10 mouse cellular contexts compared by ENCODE assay signal in genomic region chr7:81371811-81372210, GRCm38 (mm10). TPM values are rescaled to one million over a fixed set of nuclear protein-coding genes. Genes with fewer than 3 reads are reported as not detected.
DNase-seq lines count a peak whose midpoint lies in the region; ATAC-seq lines count a peak whose summit lies in the region.
"Had no signal": no experiment of that assay in that cellular context is flagged by ENCODE, and none has a peak within 500 bp of the region (broad histone marks: within the 10 kb centered on the region; RNA-seq: fewer than 3 reads in every experiment).

No protein-coding gene starts in this region.

- H3K4me3 ChIP-seq in embryonic facial prominence, embryonic 15.5 days (replicated peaks) = no peak overlapping the region
- H3K4me3 ChIP-seq in hindbrain, embryonic 15.5 days = peak overlapping the region; percentile 33
- H3K4me3 ChIP-seq in neural tube, embryonic 12.5 days = no peak overlapping the region
- H3K4me3 ChIP-seq: erythroblast, embryonic 14.5 days; kidney, embryonic 15.5 days had no signal

- no peaks in the 10 kb centered on the region for H3K9me3 ChIP-seq in embryonic facial prominence, embryonic 15.5 days (replicated peaks)
- no peaks in the 10 kb centered on the region for H3K9me3 ChIP-seq in hindbrain, embryonic 15.5 days
- no peaks in the 10 kb centered on the region for H3K9me3 ChIP-seq in neural tube, embryonic 12.5 days
- H3K9me3 ChIP-seq: kidney, embryonic 15.5 days had no signal

- H3K4me2 ChIP-seq in embryonic facial prominence, embryonic 15.5 days (replicated peaks) = peak overlapping the region; percentile 33; the same call in 1 of the 2 replicates
- H3K4me2 ChIP-seq in hindbrain, embryonic 15.5 days = peak overlapping the region; percentile 56
- peak overlapping the region; percentile 53 for H3K4me2 ChIP-seq in neural tube, embryonic 12.5 days (replicated peaks)

- WGBS in embryonic facial prominence, embryonic 15.5 days = 15% methylated on average over 5 of the region's 5 CpGs
- 21% methylated on average over 5 of the region's 5 CpGs for WGBS in hindbrain, embryonic 15.5 days
- WGBS in neural tube, embryonic 12.5 days = 17% methylated on average over 5 of the region's 5 CpGs

- H3K9ac ChIP-seq in embryonic facial prominence, embryonic 15.5 days = no peak overlapping the region
- H3K9ac ChIP-seq in hindbrain, embryonic 15.5 days = 0 out of 2 replicates have a peak overlapping the region, but pooled peaks have one; percentile 23
- no peak overlapping the region for H3K9ac ChIP-seq in neural tube, embryonic 12.5 days
- H3K9ac ChIP-seq: kidney, embryonic 15.5 days had no signal

- H3K4me1 ChIP-seq in embryonic facial prominence, embryonic 15.5 days = no peaks in the 10 kb centered on the region
- H3K4me1 ChIP-seq in hindbrain, embryonic 15.5 days (replicated peaks) = peaks cover 15% of the 10 kb centered on the region
- H3K4me1 ChIP-seq in neural tube, embryonic 12.5 days = peaks cover 9% of the 10 kb centered on the region; the same call in 1 of the 2 replicates
- H3K4me1 ChIP-seq: kidney, embryonic 15.5 days had no signal

- ATAC-seq in embryonic facial prominence, embryonic 15.5 days (ENCODE audit: insufficient number of reproducible peaks, low FRiP score, low TSS enrichment, low read depth) = no peak
- ATAC-seq in hindbrain, embryonic 15.5 days (ENCODE audit: low FRiP score, low read depth) = peak; percentile 72
- peak; percentile 78 for ATAC-seq in neural tube, embryonic 12.5 days (ENCODE audit: low FRiP score, low read depth)

- H3K27ac ChIP-seq in embryonic facial prominence, embryonic 15.5 days (replicated peaks) = no peak overlapping the region
- peak overlapping the region; percentile 51; the same call in 1 of the 2 replicates for H3K27ac ChIP-seq in hindbrain, embryonic 15.5 days (replicated peaks)
- no peak overlapping the region for H3K27ac ChIP-seq in neural tube, embryonic 12.5 days
- H3K27ac ChIP-seq: kidney, embryonic 15.5 days had no signal

- peaks cover 7% of the 10 kb centered on the region; the same call in 1 of the 2 replicates for H3K27me3 ChIP-seq in embryonic facial prominence, embryonic 15.5 days
- no peaks in the 10 kb centered on the region for H3K27me3 ChIP-seq in hindbrain, embryonic 15.5 days
- no peaks in the 10 kb centered on the region for H3K27me3 ChIP-seq in neural tube, embryonic 12.5 days (replicated peaks)

- DNase-seq in layer of hippocampus, postnatal 10 days (ENCODE audit: low spot score in 2 of 2) = peak; percentile 12 to 17
- DNase-seq in layer of hippocampus, adult 9-10 months (ENCODE audit: low spot score) = no peak
- DNase-seq in yolk sac, embryonic 10.5 days (ENCODE audit: low spot score) = no peak
- DNase-seq in cerebellum, adult 9-11 months = no peak
- DNase-seq: thymus, adult 2 months had no signal

- H3K36me3 ChIP-seq in embryonic facial prominence, embryonic 15.5 days = no peaks in the 10 kb centered on the region
- no peaks in the 10 kb centered on the region for H3K36me3 ChIP-seq in hindbrain, embryonic 15.5 days
- no peaks in the 10 kb centered on the region for H3K36me3 ChIP-seq in neural tube, embryonic 12.5 days
- H3K36me3 ChIP-seq: kidney, embryonic 15.5 days had no signal

RNA-seq across cellular contexts. Expression of gene Rps17, which starts 26.8 kb away (rescaled TPM):
- 100 to 1,000 TPM; 682 to 705 TPM for total RNA-seq in layer of hippocampus, postnatal 10 days (2021)
- polyA plus RNA-seq in embryonic facial prominence, embryonic 15.5 days (2015; fragmentation: Nextera tagmentation; extraction: Ambion mirVana) = 1,249 and 1,258 TPM in 2 replicates
- polyA plus RNA-seq in hindbrain, embryonic 15.5 days (2015; fragmentation: Nextera tagmentation; extraction: Ambion mirVana) = 710 and 778 TPM in 2 replicates
- 837 and 850 TPM in 2 replicates for polyA plus RNA-seq in neural tube, embryonic 12.5 days (2016; fragmentation: Nextera tagmentation; extraction: Ambion mirVana)

Comparison
In these comparisons a context has a peak if more than half of its experiments do, and no peak if none do; other contexts are left out.
1. DNase-seq: peak in layer of hippocampus, postnatal 10 days (2 of 2); none in layer of hippocampus, adult 9-10 months (single experiment), yolk sac, embryonic 10.5 days (single experiment) and cerebellum, adult 9-11 months (single experiment).
2. Peak in every context shown above with its lines, with median percentiles within 50 percentile points of each other: H3K4me2 ChIP-seq.